Mouse (Mus musculus) spleen, embryonic (tissue): ENCODE measurements at regions not wholly inside any gene's neighbourhood (a gene's known extent, or its start where the extent isn't known, plus 50 kb on each side); places are given as distances from the start of the nearest gene placed in this dataset.

Experiments used
- CTCF ChIA-PET: fragments of 350-600 bp; sonication (Branson Sonifier 250); formaldehyde crosslinking; loops from one replicate; lab custom pipeline; 2022; lab: Charles Lee

- CTCF ChIA-PET: no interaction called here
Observed at GRCm38 (mm10) chr15:24990082-24990786, 423.3 kb downstream of the Basp1 start.

- CTCF ChIA-PET: no interaction called here
Observed at GRCm38 (mm10) chr15:24980841-24981240, 432.7 kb downstream of the Basp1 start.

GRCm38 (mm10) chr15:24972020-24972419, 441.5 kb downstream of the Basp1 start:
- CTCF ChIA-PET: no interaction called here

GRCm38 (mm10) chr15:24969391-24969812, 444.2 kb downstream of the Basp1 start:
- CTCF ChIA-PET: no interaction called here

- CTCF ChIA-PET: no interaction called here
Observed at GRCm38 (mm10) chr15:24968636-24969317, 444.8 kb downstream of the Basp1 start.

- CTCF ChIA-PET: no interaction called here
Observed at GRCm38 (mm10) chr15:24929742-24930141, 483.8 kb downstream of the Basp1 start.

- CTCF ChIA-PET: no interaction called here
Observed at GRCm38 (mm10) chr15:24911866-24912265, 501.7 kb downstream of the Basp1 start.

GRCm38 (mm10) chr15:24911466-24911865, 502.1 kb downstream of the Basp1 start:
- CTCF ChIA-PET: no interaction called here

GRCm38 (mm10) chr15:24906957-24907356, 506.6 kb downstream of the Basp1 start:
- CTCF ChIA-PET: no interaction called here

GRCm38 (mm10) chr15:24878846-24879245, 534.7 kb downstream of the Basp1 start:
- CTCF ChIA-PET: no interaction called here

GRCm38 (mm10) chr15:24877711-24878598, 535.6 kb downstream of the Basp1 start:
- CTCF ChIA-PET: no interaction called here

GRCm38 (mm10) chr15:24876157-24876731, 537.3 kb downstream of the Basp1 start:
- CTCF ChIA-PET: no interaction called here

GRCm38 (mm10) chr15:24840271-24840670, 573.3 kb downstream of the Basp1 start:
- CTCF ChIA-PET: no interaction called here

GRCm38 (mm10) chr15:24838390-24838789, 575.2 kb downstream of the Basp1 start:
- CTCF ChIA-PET: no interaction called here

- CTCF ChIA-PET: no interaction called here
Observed at GRCm38 (mm10) chr15:24827881-24828280, 585.7 kb downstream of the Basp1 start.

GRCm38 (mm10) chr15:24827259-24827658, 586.3 kb downstream of the Basp1 start:
- CTCF ChIA-PET: no interaction called here

- CTCF ChIA-PET: no interaction called here
Observed at GRCm38 (mm10) chr15:24796836-24797235, 616.7 kb downstream of the Basp1 start.

- CTCF ChIA-PET: no interaction called here
Observed at GRCm38 (mm10) chr15:24793381-24793780, 620.2 kb downstream of the Basp1 start.

GRCm38 (mm10) chr15:24786336-24786735, 627.2 kb downstream of the Basp1 start:
- CTCF ChIA-PET: no interaction called here

- CTCF ChIA-PET: no interaction called here
Observed at GRCm38 (mm10) chr15:24778234-24778633, 635.3 kb downstream of the Basp1 start.

GRCm38 (mm10) chr15:24751480-24752157, 661.9 kb downstream of the Basp1 start:
- CTCF ChIA-PET: no interaction called here
